Mouse (Mus musculus) kidney, adult 9 months (tissue): ENCODE data around the gene Shtn1.

Experiments used
- DNase-seq: peaks from one replicate; pipeline ENCODE4 v3.0.0; 2022

The Shtn1 gene

GRCm38 (mm10) chr19:59051622-59052021 lies 24.3 kb downstream of the Shtn1 start:
- no peak for DNase-seq

GRCm38 (mm10) chr19:59048852-59049251 lies 27.0 kb downstream of the Shtn1 start:
- DNase-seq, result no peak

- no peak for DNase-seq
These were observed 28.4 kb downstream of the Shtn1 start for GRCm38 (mm10) chr19:59047511-59047910.

- DNase-seq, result no peak
These were observed 34.8 kb downstream of the Shtn1 start for GRCm38 (mm10) chr19:59041086-59041485.

GRCm38 (mm10) chr19:59038793-59039192 lies 37.1 kb downstream of the Shtn1 start:
- DNase-seq, result no peak

- no peak for DNase-seq
These were observed 39.1 kb downstream of the Shtn1 start for GRCm38 (mm10) chr19:59036811-59037210.

GRCm38 (mm10) chr19:59033241-59033640 lies 42.7 kb downstream of the Shtn1 start:
- DNase-seq, result no peak

- peak; percentile 78 for DNase-seq
These were observed 45.7 kb downstream of the Shtn1 start for GRCm38 (mm10) chr19:59030221-59030620.

- DNase-seq, result no peak
These were observed 46.9 kb downstream of the Shtn1 start for GRCm38 (mm10) chr19:59029011-59029410.

GRCm38 (mm10) chr19:59028130-59028529 lies 47.8 kb downstream of the Shtn1 start:
- no peak for DNase-seq

GRCm38 (mm10) chr19:59023876-59024275 lies 52.0 kb downstream of the Shtn1 start:
- peak; percentile 66 for DNase-seq

- DNase-seq, result no peak
These were observed 54.3 kb downstream of the Shtn1 start for GRCm38 (mm10) chr19:59021644-59022043.

- DNase-seq, result no peak
These were observed 65.1 kb downstream of the Shtn1 start for GRCm38 (mm10) chr19:59010802-59011201.

GRCm38 (mm10) chr19:59006577-59007340 lies 69.1 kb downstream of the Shtn1 start:
- DNase-seq, result no peak

GRCm38 (mm10) chr19:59002827-59003226 lies 73.1 kb downstream of the Shtn1 start:
- no peak for DNase-seq

GRCm38 (mm10) chr19:58981571-58981970 lies 94.3 kb downstream of the Shtn1 start:
- no peak for DNase-seq

- no peak for DNase-seq
These were observed 95.9 kb downstream of the Shtn1 start for GRCm38 (mm10) chr19:58980056-58980440.

GRCm38 (mm10) chr19:58979436-58980055 lies 96.4 kb downstream of the Shtn1 start:
- DNase-seq, result no peak

- DNase-seq, result no peak
These were observed 97.3 kb downstream of the Shtn1 start for GRCm38 (mm10) chr19:58978401-58979171.

GRCm38 (mm10) chr19:58975216-58975863 lies 100.6 kb downstream of the Shtn1 start:
- DNase-seq, result no peak

GRCm38 (mm10) chr19:58974126-58974525 lies 101.8 kb downstream of the Shtn1 start:
- no peak for DNase-seq

- no peak for DNase-seq
These were observed 105.1 kb downstream of the Shtn1 start for GRCm38 (mm10) chr19:58970826-58971225.
